Mouse (Mus musculus): Measurements from ENCODE around the gene Gm2115. TPM values are rescaled to one million over a fixed set of nuclear protein-coding genes. Genes with fewer than 3 reads are reported as not detected.

Gene Gm2115
- polyA plus RNA-seq, 1 experiment from 2014 or later, result 0.04 TPM

DNA sequence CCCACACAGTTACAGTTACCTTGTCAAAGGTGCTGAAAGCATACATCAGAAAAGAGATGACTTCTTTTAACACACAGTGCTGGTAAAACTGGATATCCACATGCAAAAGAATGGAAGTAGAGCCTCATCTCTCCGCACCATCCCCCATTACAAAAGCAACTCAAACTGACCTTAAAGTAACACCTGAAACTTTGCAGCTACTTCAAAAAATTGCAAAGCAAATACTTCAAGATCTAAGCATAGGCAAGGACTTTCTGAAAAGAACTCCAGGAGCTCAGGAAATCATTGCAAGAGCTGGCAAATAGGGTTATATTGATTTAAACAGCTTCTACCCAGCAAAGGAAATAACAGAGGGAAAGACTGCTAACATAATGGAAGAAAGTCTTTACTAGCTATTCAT is 31.7 kb downstream of the Gm2115 start:
- 93% methylated on average over 1 of the region's 1 CpGs for WGBS

DNA sequence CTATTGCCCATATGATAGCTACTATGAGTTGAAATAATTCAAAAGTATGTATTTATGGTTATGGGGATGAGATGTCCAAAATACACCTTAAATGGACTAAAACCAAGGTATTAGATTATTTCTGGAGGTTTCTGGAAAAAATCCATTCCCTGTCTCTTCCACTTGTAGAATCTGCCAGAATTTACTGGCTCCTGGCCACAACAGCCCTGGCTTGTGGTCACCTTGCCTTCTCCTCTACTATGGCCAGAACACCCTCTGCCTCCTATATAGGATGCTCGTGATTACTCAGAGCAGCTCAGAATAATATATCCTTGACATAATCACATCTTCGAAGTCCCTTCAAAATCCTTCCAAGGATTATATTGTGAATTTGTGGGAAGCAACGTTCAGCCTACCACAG is 35.5 kb downstream of the Gm2115 start:
- no peak overlapping the region for H3K27ac ChIP-seq (replicated peaks; ENCODE audit: low read depth, low read length)
- no peak for DNase-seq (ENCODE audit: low spot score)
- no peaks in the 10 kb centered on the region for H3K36me3 ChIP-seq (replicated peaks; ENCODE audit: control insufficient read depth, insufficient read depth, low read depth, low read length)
- no peaks in the 10 kb centered on the region for H3K27me3 ChIP-seq (ENCODE audit: control insufficient read depth, insufficient read depth, low read length)
- no peaks in the 10 kb centered on the region for H3K4me1 ChIP-seq (ENCODE audit: control insufficient read depth, insufficient read depth, low read length)
- no peak for ATAC-seq (replicated peaks; ENCODE audit: insufficient number of reproducible peaks, low FRiP score, low TSS enrichment, low read depth)
- H3K9ac ChIP-seq (replicated peaks; ENCODE audit: low read length), result no peak overlapping the region
- H3K4me3 ChIP-seq (ENCODE audit: low read depth, low read length), result no peak overlapping the region
- no peaks in the 10 kb centered on the region for H3K9me3 ChIP-seq (replicated peaks; ENCODE audit: control insufficient read depth, low read length)
- H3K4me2 ChIP-seq (ENCODE audit: low read depth, low read length), result no peak overlapping the region
- 90% methylated on average over 3 of the region's 3 CpGs for WGBS

More for the DNA sequence above, 31.7 kb downstream of the Gm2115 start:
- Histone ChIP-seq H3K27ac (replicated peaks; ENCODE audit: low read depth, low read length) (no peak overlapping the region), H3K4me1 (ENCODE audit: control insufficient read depth, insufficient read depth, low read length) (no peaks in the 10 kb centered on the region), H3K9me3 (replicated peaks; ENCODE audit: control insufficient read depth, low read length) (no peaks in the 10 kb centered on the region), H3K36me3 (replicated peaks; ENCODE audit: control insufficient read depth, insufficient read depth, low read depth, low read length) (no peaks in the 10 kb centered on the region), H3K27me3 (ENCODE audit: control insufficient read depth, insufficient read depth, low read length) (no peaks in the 10 kb centered on the region), H3K4me2 (ENCODE audit: low read depth, low read length) (no peak overlapping the region), H3K9ac (replicated peaks; ENCODE audit: low read length) (no peak overlapping the region), H3K4me3 (ENCODE audit: low read depth, low read length) (no peak overlapping the region)
- no peak for DNase-seq (ENCODE audit: low spot score)
- no peak for ATAC-seq (replicated peaks; ENCODE audit: insufficient number of reproducible peaks, low FRiP score, low TSS enrichment, low read depth)

DNA sequence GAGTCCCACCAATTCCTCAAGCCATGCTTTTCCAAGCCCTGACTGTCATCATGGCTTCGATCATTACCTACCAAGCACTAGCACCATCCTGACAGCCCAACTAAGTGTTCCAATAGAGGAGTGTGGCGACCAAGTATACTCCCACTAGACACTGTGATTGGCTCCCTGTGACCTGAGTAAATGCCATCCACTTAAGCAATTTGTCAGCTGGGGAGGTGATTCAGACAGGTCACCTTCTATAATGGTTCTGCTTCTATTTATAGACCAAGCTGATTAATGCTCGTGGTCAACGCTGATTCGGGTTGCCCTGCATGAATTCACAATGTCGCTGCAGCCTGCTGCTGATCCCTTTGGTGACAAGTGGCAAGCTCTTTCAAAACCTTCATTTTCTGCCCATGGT is 37.4 kb downstream of the Gm2115 start:
- Histone ChIP-seq H3K27me3 (ENCODE audit: control insufficient read depth, insufficient read depth, low read length) (no peaks in the 10 kb centered on the region), H3K9ac (replicated peaks; ENCODE audit: low read length) (no peak overlapping the region), H3K4me1 (ENCODE audit: control insufficient read depth, insufficient read depth, low read length) (no peaks in the 10 kb centered on the region), H3K4me2 (ENCODE audit: low read depth, low read length) (no peak overlapping the region), H3K4me3 (ENCODE audit: low read depth, low read length) (no peak overlapping the region), H3K27ac (replicated peaks; ENCODE audit: low read depth, low read length) (no peak overlapping the region), H3K9me3 (replicated peaks; ENCODE audit: control insufficient read depth, low read length) (no peaks in the 10 kb centered on the region), H3K36me3 (replicated peaks; ENCODE audit: control insufficient read depth, insufficient read depth, low read depth, low read length) (no peaks in the 10 kb centered on the region)
- ATAC-seq (replicated peaks; ENCODE audit: insufficient number of reproducible peaks, low FRiP score, low TSS enrichment, low read depth), result no peak
- WGBS, result 63% methylated on average over 6 of the region's 6 CpGs
- no peak for DNase-seq (ENCODE audit: low spot score)

DNA sequence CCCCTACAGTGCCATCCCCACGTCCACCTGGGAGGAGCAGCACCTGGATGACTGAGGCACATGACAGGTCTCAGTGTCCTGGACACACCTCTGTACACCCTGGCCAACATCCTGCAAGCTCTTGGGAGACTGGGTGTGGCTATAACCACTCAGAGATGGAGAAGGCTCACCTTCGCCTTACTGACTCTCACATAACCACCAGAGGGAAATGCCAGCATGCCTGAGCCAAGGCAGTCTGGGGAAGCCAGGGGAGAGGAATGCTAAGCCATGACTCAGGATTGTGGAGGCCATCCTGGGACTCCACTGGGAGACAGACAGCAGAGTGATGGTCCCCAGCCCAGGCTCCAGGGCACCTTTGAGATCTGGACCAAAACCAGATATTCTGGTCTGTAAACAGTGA is 48.3 kb downstream of the Gm2115 start:
- Histone ChIP-seq H3K4me2 (ENCODE audit: low read depth, low read length) (no peak overlapping the region), H3K4me3 (ENCODE audit: low read depth, low read length) (no peak overlapping the region), H3K9ac (replicated peaks; ENCODE audit: low read length) (no peak overlapping the region), H3K27ac (replicated peaks; ENCODE audit: low read depth, low read length) (no peak overlapping the region), H3K27me3 (ENCODE audit: control insufficient read depth, insufficient read depth, low read length) (no peaks in the 10 kb centered on the region), H3K36me3 (replicated peaks; ENCODE audit: control insufficient read depth, insufficient read depth, low read depth, low read length) (no peaks in the 10 kb centered on the region), H3K4me1 (ENCODE audit: control insufficient read depth, insufficient read depth, low read length) (no peaks in the 10 kb centered on the region), H3K9me3 (replicated peaks; ENCODE audit: control insufficient read depth, low read length) (no peaks in the 10 kb centered on the region)
- DNase-seq (ENCODE audit: low spot score), result no peak
- WGBS, result 76% methylated on average over 2 of the region's 2 CpGs
- no peak for ATAC-seq (replicated peaks; ENCODE audit: insufficient number of reproducible peaks, low FRiP score, low TSS enrichment, low read depth)

DNA sequence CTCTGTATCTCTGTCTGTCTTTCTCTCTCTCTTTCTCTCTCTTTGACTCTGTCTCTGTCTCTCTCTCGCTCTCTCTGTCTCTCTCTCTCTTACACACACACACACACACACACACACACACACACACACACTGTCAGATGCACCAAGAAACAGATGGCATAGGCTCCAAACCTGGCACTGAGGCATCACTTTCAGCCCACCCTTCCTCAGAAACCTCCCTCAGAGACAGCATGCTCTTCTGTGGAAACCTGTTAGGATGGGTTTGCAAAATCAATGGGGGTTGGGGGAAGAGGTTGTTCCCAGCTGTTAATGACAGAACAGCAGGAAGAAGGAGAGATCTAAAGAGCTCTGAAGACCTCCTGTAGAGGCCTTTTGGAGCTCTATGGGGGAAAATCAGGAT is 50.1 kb downstream of the Gm2115 start:
- Histone ChIP-seq H3K36me3 (replicated peaks; ENCODE audit: control insufficient read depth, insufficient read depth, low read depth, low read length) (no peaks in the 10 kb centered on the region), H3K27ac (replicated peaks; ENCODE audit: low read depth, low read length) (no peak overlapping the region), H3K4me3 (ENCODE audit: low read depth, low read length) (no peak overlapping the region), H3K27me3 (ENCODE audit: control insufficient read depth, insufficient read depth, low read length) (no peaks in the 10 kb centered on the region), H3K4me2 (ENCODE audit: low read depth, low read length) (no peak overlapping the region), H3K4me1 (ENCODE audit: control insufficient read depth, insufficient read depth, low read length) (no peaks in the 10 kb centered on the region), H3K9ac (replicated peaks; ENCODE audit: low read length) (no peak overlapping the region), H3K9me3 (replicated peaks; ENCODE audit: control insufficient read depth, low read length) (no peaks in the 10 kb centered on the region)
- WGBS, result 83% methylated on average over 1 of the region's 1 CpGs
- ATAC-seq (replicated peaks; ENCODE audit: insufficient number of reproducible peaks, low FRiP score, low TSS enrichment, low read depth) (no peak), DNase-seq (ENCODE audit: low spot score) (no peak)

DNA sequence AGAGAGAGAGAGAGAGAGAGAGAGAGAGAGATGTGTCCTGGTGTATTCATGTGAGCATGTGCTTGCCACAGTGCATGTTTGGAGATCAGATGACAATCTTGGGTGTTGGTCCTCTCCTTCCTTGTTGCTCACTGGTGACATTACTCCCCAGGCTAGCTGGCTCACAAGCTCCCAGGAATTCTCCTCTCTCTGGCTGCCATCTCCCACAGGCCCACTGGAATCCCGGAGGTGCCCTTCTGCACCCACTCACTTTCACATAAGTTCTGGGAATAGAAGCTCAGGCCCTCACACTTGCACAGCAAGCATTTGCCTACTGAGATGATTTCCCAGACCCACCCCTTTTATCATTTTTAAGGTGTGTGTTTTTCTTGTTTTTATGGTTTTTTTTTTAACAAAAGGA is 51.0 kb downstream of the Gm2115 start:
- 75% methylated on average over 1 of the region's 1 CpGs for WGBS
- no peaks in the 10 kb centered on the region for H3K36me3 ChIP-seq (replicated peaks; ENCODE audit: control insufficient read depth, insufficient read depth, low read depth, low read length)
- H3K4me1 ChIP-seq (ENCODE audit: control insufficient read depth, insufficient read depth, low read length), result no peaks in the 10 kb centered on the region
- no peak overlapping the region for H3K9ac ChIP-seq (replicated peaks; ENCODE audit: low read length)
- H3K4me3 ChIP-seq (ENCODE audit: low read depth, low read length), result no peak overlapping the region
- no peak overlapping the region for H3K27ac ChIP-seq (replicated peaks; ENCODE audit: low read depth, low read length)
- DNase-seq (ENCODE audit: low spot score), result no peak
- H3K9me3 ChIP-seq (replicated peaks; ENCODE audit: control insufficient read depth, low read length), result no peaks in the 10 kb centered on the region
- no peak for ATAC-seq (replicated peaks; ENCODE audit: insufficient number of reproducible peaks, low FRiP score, low TSS enrichment, low read depth)
- no peak overlapping the region for H3K4me2 ChIP-seq (ENCODE audit: low read depth, low read length)
- H3K27me3 ChIP-seq (ENCODE audit: control insufficient read depth, insufficient read depth, low read length), result no peaks in the 10 kb centered on the region

DNA sequence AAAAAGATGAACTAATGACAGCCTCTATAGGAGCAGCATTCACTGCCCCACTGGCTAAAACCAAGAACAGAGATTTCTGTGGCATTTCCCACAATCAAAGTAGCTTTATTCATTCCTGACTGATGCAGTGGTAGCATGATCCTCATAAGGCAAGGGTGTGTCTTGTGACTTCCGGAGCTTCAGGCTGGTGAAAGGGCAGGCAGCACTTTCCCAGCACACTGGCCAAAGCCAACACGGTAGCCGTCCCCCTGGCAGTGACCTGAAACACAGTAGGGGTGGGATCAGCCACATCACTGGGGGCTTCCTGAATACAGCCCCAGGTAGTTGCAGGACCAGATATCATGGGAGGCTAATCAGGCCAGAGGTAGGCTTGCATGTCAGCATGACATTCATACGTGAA is 56.3 kb downstream of the Gm2115 start:
- H3K4me1 ChIP-seq (ENCODE audit: control insufficient read depth, insufficient read depth, low read length), result no peaks in the 10 kb centered on the region
- no peak overlapping the region for H3K4me3 ChIP-seq (ENCODE audit: low read depth, low read length)
- no peak for DNase-seq (ENCODE audit: low spot score)
- ATAC-seq (replicated peaks; ENCODE audit: insufficient number of reproducible peaks, low FRiP score, low TSS enrichment, low read depth), result no peak
- no peaks in the 10 kb centered on the region for H3K36me3 ChIP-seq (replicated peaks; ENCODE audit: control insufficient read depth, insufficient read depth, low read depth, low read length)
- no peaks in the 10 kb centered on the region for H3K27me3 ChIP-seq (ENCODE audit: control insufficient read depth, insufficient read depth, low read length)
- no peak overlapping the region for H3K4me2 ChIP-seq (ENCODE audit: low read depth, low read length)
- WGBS, result 88% methylated on average over 4 of the region's 4 CpGs
- H3K9me3 ChIP-seq (replicated peaks; ENCODE audit: control insufficient read depth, low read length), result no peaks in the 10 kb centered on the region
- H3K27ac ChIP-seq (replicated peaks; ENCODE audit: low read depth, low read length), result no peak overlapping the region
- H3K9ac ChIP-seq (replicated peaks; ENCODE audit: low read length), result no peak overlapping the region

DNA sequence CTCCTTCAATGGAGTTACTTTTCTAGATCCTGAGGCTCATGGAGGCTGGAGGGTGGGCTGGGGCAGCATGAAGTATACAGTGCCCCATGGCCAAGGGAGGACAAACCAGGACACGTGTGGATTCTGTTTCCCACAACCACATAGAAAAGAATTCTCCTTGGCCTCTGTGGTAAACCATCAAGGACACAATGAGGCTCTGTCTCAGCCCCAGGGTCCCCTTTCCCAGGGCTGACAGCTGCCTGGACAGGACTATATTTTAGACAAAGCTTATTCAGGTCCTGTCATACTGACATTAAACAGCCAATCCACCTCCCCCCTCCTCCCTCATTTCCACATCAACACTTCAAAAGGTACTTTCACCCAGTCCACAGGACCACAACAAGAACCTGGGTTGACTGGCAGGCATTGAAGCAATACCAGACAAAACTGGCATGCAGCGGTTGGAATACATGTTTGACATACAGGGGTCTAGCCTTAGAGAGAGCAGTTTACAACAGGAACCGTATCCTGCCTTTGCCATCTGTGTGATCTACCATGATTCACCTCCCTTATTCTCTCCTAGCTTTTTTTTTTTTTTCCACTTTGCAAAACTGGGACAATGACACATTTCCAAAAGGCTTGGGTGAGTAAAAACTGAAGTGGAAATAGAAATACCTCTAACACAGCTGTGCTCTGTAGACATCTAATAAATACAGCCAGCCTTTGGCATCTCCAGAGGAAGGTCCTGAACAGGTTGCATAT is 57.8 kb downstream of the Gm2115 start:
- DNase-seq (ENCODE audit: low spot score), result no peak
- no peaks in the 10 kb centered on the region for H3K4me1 ChIP-seq (ENCODE audit: control insufficient read depth, insufficient read depth, low read length)
- no peak overlapping the region for H3K9ac ChIP-seq (replicated peaks; ENCODE audit: low read length)
- H3K4me2 ChIP-seq (ENCODE audit: low read depth, low read length), result no peak overlapping the region
- no peaks in the 10 kb centered on the region for H3K36me3 ChIP-seq (replicated peaks; ENCODE audit: control insufficient read depth, insufficient read depth, low read depth, low read length)
- 63% methylated on average over 3 of the region's 3 CpGs for WGBS
- H3K27me3 ChIP-seq (ENCODE audit: control insufficient read depth, insufficient read depth, low read length), result no peaks in the 10 kb centered on the region
- no peak for ATAC-seq (replicated peaks; ENCODE audit: insufficient number of reproducible peaks, low FRiP score, low TSS enrichment, low read depth)
- H3K9me3 ChIP-seq (replicated peaks; ENCODE audit: control insufficient read depth, low read length), result no peaks in the 10 kb centered on the region
- no peak overlapping the region for H3K27ac ChIP-seq (replicated peaks; ENCODE audit: low read depth, low read length)
- no peak overlapping the region for H3K4me3 ChIP-seq (ENCODE audit: low read depth, low read length)

Data from embryonic facial prominence, embryonic 11.5 days (tissue).